Mouse (Mus musculus) kidney, adult 18-20 months (tissue): ENCODE results near the gene Gm40193.
"Not testable (repeated sequence)": the region's sequence is repeated elsewhere in the genome, so short reads cannot be mapped to it uniquely, and the experiment has no call there.

Experiments
- DNase-seq: peaks from one replicate; pipeline ENCODE4 v3.0.0; 2021

The Gm40193 gene

DNA sequence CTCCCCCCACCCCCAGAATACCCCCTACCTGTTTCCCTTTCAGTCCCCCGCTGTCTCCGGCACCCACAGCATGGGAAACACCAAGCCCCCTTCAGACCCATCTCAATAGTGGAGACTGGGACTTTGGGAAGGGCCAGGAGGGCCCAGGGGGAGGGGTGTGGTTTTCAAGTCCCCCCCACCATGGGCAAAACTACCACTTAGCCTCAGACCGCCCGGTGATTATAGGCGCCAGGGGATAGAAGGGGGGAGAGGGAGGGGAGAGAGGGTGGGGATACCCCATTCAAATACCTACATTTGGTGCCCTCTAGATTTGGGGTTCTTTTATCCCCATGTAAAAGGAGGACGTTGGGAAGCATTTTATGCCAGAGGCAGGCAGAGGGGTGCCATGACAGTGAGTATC is at the start of gene Gm40193:
Gene Gm40193, minus strand, starts transcription at position 101 of the 400 bp plus-strand sequence.
- no peak for DNase-seq

DNA sequence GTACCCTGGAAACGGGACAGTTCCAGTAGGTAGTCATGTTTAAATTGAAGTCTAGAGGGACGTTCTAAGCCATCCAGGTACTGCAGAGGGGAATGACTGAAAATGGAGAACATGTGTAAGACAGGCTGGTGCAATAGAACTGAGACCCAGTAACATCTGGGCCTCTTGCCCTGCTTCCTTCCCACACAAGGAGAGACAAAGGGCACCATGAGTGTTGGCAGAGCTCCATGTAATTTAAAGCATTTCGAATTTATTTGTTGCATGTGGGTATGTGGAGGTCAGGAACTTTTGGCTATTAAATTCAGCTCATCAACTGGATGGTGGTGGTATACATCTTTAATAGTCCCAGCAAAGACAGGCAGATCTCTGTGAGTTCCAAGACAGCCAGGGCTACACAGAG is 49.5 kb upstream of the Gm40193 start:
- no peak for DNase-seq

- no peak for DNase-seq
These were observed 48.2 kb upstream of the Gm40193 start for GRCm38 (mm10) chr11:70580921-70581320.

DNA sequence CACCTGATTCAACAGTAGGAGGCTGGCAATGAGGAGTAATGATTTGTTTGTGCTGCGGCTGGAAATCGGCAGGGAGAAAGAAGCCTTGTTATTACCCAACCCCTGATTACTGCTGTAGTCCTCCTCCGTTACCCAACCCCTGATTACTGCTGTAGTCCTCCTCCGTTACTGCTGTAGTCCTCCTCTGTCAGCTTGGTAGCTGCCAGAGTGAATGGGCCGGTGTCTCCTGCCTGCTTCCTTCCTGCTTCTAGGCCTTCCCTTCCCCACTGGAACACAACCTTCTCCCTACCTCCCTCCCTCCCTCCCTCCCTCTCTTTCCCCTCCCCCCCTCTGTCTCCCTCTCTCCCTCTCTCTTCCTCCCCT is 47.6 kb upstream of the Gm40193 start:
- no peak for DNase-seq

DNA sequence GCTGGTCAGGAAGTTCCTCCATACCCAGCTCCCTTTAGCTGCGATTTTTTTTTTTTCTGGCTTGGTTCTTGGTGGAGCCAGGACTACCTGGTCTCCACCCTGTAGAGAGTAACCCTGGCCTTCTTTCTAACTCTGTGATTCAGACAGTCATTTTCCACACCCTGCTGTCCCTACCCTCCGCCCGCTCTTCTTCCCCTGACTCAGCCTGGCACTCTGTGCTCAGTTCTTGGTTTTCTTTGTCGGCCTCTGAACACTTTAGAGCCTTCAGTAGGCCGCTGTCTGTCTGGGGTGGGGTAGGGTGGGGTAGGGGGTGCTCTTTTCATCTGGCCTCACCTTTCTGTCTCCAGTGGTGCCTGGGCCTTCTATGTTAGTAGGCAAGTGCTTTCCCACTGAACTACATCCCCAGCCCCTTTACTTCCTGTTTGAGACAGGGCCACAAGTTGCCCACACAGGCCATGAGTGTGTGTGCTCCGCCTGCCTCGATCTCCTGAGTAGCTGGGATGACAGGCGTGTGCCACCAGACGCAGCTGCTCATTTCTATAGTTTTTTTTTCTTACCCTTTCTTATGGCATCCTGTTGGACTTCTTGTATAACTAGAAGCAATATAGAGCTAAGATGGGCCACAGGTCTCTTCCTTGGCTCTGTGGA is 47.1 kb upstream of the Gm40193 start:
- DNase-seq, result no peak

GRCm38 (mm10) chr11:70578962-70579361 is 46.2 kb upstream of the Gm40193 start:
- DNase-seq, result no peak

DNA sequence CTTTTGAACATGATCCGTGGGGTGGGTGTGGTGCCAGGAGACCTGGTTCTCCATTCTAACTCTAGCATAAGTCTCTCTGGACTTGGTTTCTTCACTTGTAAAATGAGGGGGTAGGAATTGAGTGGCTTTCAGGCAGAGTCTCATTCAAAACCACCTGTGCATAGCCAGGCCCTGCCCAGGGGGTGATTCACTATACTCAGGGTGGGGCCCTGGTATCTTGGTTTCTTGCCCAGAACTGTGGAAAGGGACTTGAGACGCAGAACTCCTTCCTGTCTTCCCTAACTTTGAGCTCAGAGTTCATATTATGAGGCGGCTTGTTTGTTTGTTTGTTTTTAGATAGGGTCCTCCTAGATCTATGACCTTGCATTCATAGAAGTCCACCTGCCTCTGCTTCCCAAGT is 44.5 kb upstream of the Gm40193 start:
- no peak for DNase-seq

GRCm38 (mm10) chr11:70573872-70574271 is 41.1 kb upstream of the Gm40193 start:
- DNase-seq, result no peak

DNA sequence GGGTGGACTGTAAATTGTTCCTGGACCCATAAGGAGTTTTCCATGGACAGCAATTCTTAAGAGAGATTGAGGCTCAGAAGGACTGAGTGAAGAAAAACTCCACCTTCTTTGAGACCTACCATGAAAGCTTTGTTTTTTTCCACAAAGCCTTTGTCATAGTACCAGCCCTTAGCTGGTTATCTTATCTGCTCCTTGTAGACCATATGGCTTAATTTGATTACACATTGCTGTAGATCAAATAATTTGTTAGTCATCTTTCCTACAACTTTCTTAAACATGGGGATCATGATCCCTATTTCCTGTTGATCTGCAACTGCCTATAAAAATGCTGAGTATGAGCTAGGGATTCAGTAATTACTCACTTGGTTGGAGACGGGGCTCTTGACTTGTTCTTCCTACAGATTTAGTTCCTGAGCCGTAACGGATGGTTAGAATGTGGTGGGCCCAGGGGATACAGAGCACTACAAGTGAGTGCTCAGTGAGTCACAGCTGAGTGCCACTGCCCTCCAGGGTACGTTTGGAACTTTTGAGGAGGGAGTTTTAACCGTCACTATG is 39.7 kb upstream of the Gm40193 start:
- DNase-seq, result no peak

DNA sequence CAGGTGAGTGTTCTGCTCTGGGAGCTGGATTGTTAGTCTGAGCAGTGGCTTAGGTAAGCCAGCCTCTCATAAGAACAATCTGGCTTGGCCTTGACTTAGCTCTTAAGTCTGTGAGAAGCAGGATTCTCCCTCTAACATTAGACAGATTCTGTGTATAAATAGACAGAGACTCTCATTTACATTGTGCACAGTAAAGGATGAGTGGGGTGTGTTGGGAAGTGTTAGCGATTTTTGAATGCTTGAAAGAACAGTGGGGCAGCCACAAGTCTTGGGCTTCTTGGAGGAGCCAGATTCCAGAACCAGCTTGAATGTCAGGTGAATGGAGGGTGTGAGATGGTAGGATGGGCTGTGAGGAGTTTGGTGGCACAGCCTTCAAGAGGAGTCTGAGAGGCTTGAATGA is 38.9 kb upstream of the Gm40193 start:
- no peak for DNase-seq

DNA sequence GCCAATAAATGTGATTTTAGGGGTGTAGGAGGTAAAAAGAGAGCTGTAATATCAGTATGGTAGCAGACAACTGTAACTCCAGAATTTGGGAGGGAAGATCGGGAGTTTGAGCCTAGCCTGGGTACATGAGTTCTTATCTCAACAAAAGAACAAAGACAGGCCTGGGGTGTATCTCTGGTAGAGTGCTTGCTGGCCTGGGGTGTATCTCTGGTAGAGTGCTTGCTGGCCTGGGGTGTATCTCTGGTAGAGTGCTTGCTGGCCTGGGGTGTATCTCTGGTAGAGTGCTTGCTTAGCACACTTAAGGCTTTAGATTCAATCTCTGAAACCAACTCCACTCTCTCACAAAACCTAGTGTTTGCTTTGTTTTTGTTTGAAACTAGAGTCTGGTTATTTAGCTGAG is 37.9 kb upstream of the Gm40193 start:
- DNase-seq, result not testable (repeated sequence)

GRCm38 (mm10) chr11:70566586-70566985 is 33.8 kb upstream of the Gm40193 start:
- DNase-seq, result no peak

- peak; percentile 54 for DNase-seq
These were observed 31.6 kb upstream of the Gm40193 start for GRCm38 (mm10) chr11:70564276-70564873.

GRCm38 (mm10) chr11:70563470-70564275 is 30.9 kb upstream of the Gm40193 start:
- DNase-seq, result peak; percentile 69

DNA sequence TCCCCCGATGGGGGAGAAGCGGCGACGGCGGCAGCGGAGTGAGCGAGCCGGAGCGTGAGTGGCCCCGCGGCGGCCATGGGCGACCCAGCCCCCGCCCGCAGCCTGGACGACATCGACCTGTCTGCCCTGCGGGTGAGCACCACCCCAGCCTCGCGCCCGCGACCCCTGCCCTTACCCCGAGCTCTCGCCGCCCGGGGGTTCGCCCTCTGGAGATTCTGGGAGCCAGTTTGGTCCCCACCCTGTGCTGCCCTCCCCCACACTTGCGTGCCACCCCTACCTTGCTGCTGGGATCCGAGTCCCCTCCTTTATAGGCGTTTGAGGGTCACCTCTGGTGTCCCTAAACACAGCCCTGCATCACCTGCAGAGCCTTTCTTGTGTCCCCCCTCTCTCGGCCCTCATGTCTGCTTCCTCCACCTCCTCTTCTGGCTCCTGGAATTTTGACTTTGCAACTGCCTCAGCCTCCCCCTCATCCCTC is 30.3 kb upstream of the Gm40193 start:
- DNase-seq, result no peak

GRCm38 (mm10) chr11:70562287-70562994 is 29.7 kb upstream of the Gm40193 start, which contains the start of gene Mink1:
Gene Mink1, plus strand, starts transcription at chr11:70562881.
- peak; percentile 87 for DNase-seq

DNA sequence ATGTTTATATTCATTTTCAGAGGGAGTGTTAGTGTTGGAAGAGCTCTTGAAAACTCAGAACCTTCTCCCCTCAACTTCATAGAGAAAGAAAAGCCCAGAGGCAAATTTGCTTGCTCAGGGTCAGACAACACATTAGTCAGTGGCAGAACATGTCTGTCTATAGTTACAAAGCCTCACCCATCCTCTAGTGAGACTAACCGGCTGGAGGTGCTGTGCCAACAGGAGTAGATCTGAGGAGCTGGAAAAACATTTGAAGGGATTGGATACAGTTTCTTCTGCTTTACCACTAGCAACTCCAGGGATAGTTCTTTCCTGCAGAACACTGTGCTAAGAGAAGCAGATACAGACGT is 29.2 kb upstream of the Gm40193 start:
- DNase-seq, result no peak

GRCm38 (mm10) chr11:70557545-70557944 is 24.8 kb upstream of the Gm40193 start:
- no peak for DNase-seq

- DNase-seq, result no peak
These were observed 21.2 kb upstream of the Gm40193 start for GRCm38 (mm10) chr11:70553940-70554339.

DNA sequence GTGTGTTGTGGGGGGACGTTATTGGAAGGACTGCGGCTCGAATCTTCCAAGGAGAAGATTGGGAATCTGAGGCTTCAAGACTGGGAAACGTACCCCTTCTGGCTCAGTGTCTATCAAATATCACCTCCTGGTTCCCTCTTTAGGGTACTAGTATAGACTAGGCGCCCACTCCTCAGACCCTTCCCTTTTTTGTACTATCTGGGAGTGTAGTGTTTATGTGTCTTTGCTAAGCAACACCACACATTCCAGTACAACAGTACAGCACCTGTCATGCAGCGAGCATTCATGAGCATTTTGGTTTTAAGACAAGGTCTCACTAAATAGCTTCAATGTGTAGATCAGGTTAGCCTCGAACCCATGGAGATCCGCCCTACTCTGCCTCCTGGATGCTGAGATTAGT is 18.8 kb upstream of the Gm40193 start:
- no peak for DNase-seq

GRCm38 (mm10) chr11:70544496-70544895 is 11.8 kb upstream of the Gm40193 start:
- DNase-seq, result no peak

DNA sequence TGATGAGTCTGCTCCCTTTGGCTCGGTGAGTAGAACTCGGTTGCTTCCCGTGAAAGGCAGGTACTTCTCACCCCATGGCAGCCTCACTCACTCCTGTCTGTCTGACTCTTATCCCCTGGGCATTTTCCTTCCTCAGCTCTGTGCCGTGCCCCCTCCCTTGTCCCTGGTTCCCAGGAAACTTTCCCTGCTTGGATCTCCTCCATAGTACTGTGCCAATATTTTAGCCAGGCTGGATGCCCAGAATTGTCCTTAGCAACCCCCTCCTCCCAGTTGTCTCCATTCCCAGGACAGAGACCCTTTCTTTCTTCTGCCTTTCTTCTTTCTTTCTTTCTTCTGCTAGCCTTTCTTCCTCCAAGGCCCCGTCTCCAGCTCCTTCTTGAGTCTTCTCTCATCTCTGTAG is 8.7 kb upstream of the Gm40193 start:
- no peak for DNase-seq

GRCm38 (mm10) chr11:70540928-70541327 is 8.2 kb upstream of the Gm40193 start:
- no peak for DNase-seq
